Mouse (Mus musculus) MEL (cell line): ENCODE measurements around the gene Clec4n.

ENCODE experiments used
- CHD2 ChIP-seq: IDR thresholded peaks from 2 replicates; pipeline ENCODE4 v1.6.1; 2011; ENCODE audit warnings: low read length, improper control_type of control experiment
- CTCF ChIP-seq, 3 experiments: IDR thresholded peaks in 2 of 3; conservative IDR thresholded peaks in 1 of 3; 2 replicates each; pipeline ENCODE4 v1.5.1; 2011 to 2012; ENCODE audit warnings: low read length in 3 of 3, low read depth in 2 of 3, mild to moderate bottlenecking in 2 of 3, improper control_type of control experiment in 1 of 3, inconsistent platforms in 1 of 3, mixed read lengths in 1 of 3, moderate library complexity in 1 of 3; ENCODE audit not compliant: control insufficient read depth in 1 of 3, insufficient read depth in 1 of 3, poor library complexity in 1 of 3, severe bottlenecking in 1 of 3
- EP300 ChIP-seq, 2 experiments: IDR thresholded peaks; 2 replicates each; pipeline ENCODE4 v1.6.1; 2011; ENCODE audit warnings: improper control_type of control experiment in 2 of 2, low read length in 2 of 2, low read depth in 1 of 2, mild to moderate bottlenecking in 1 of 2
- ETS1 ChIP-seq: IDR thresholded peaks from 2 replicates; pipeline ENCODE4 v1.6.1; 2012; ENCODE audit warnings: low read depth, mild to moderate bottlenecking, inconsistent platforms, low read length, improper control_type of control experiment, moderate library complexity
- GATA1 ChIP-seq: IDR thresholded peaks from 2 replicates; pipeline ENCODE4 v1.6.1; 2011; ENCODE audit warnings: low read depth, low read length, improper control_type of control experiment
- HCFC1 ChIP-seq: IDR thresholded peaks from 2 replicates; pipeline ENCODE4 v1.6.1; 2012; ENCODE audit warnings: low read depth, mild to moderate bottlenecking, inconsistent platforms, low read length, improper control_type of control experiment, moderate library complexity
- MAFK ChIP-seq: IDR thresholded peaks from 2 replicates; pipeline ENCODE4 v1.6.1; 2011; ENCODE audit warnings: low read depth, mild to moderate bottlenecking, low read length, improper control_type of control experiment, borderline replicate concordance
- MYB ChIP-seq: IDR thresholded peaks from 2 replicates; pipeline ENCODE4 v1.6.1; 2011; ENCODE audit warnings: mild to moderate bottlenecking, low read depth, low read length, improper control_type of control experiment
- MYC ChIP-seq: IDR thresholded peaks from 2 replicates; pipeline ENCODE4 v1.6.1; 2011; ENCODE audit warnings: low read depth, mild to moderate bottlenecking, low read length, improper control_type of control experiment, moderate library complexity
- POLR2A ChIP-seq, 2 experiments: IDR thresholded peaks; 2 replicates each; pipeline ENCODE4 v1.6.1; 2011 to 2012; ENCODE audit warnings: low read length in 2 of 2, mild to moderate bottlenecking in 2 of 2, control low read depth in 1 of 2, improper control_type of control experiment in 1 of 2, low read depth in 1 of 2, moderate library complexity in 1 of 2; ENCODE audit not compliant: control insufficient read depth in 1 of 2, insufficient read depth in 1 of 2, poor library complexity in 1 of 2
- POLR2AphosphoS2 ChIP-seq: IDR thresholded peaks from 2 replicates; pipeline ENCODE4 v1.6.1; 2011; ENCODE audit warnings: low read length, improper control_type of control experiment
- RCOR1 ChIP-seq: IDR thresholded peaks from 2 replicates; pipeline ENCODE4 v1.6.1; 2012; ENCODE audit warnings: low read depth, mild to moderate bottlenecking, inconsistent platforms, low read length, improper control_type of control experiment
- SMC3 ChIP-seq: IDR thresholded peaks from 2 replicates; pipeline ENCODE4 v1.6.1; 2011; ENCODE audit warnings: low read depth, low read length, improper control_type of control experiment
- TAL1 ChIP-seq: IDR thresholded peaks from 2 replicates; pipeline ENCODE4 v1.6.1; 2012; ENCODE audit warnings: mild to moderate bottlenecking, inconsistent platforms, low read length, moderate library complexity, mixed read lengths

- TF ChIP-seq TAL1 (no peak), CTCF (IDR thresholded peaks at IDR 0.05 in 2 of 3, conservative IDR thresholded peaks at IDR 0.05 in 1 of 3; ENCODE audit: control insufficient read depth in 1 of 3, insufficient read depth in 1 of 3, low read depth in 2 of 3, low read length in 3 of 3, poor library complexity in 1 of 3, severe bottlenecking in 1 of 3) (no peak), GATA1 (no peak), HCFC1 (no peak), EP300 (IDR thresholded peaks at IDR 0.05; ENCODE audit: low read depth in 1 of 2, low read length in 2 of 2) (no peak), RCOR1 (no peak), MYC (no peak), MYB (no peak), POLR2A (IDR thresholded peaks at IDR 0.05; ENCODE audit: control insufficient read depth in 1 of 2, insufficient read depth in 1 of 2, low read depth in 1 of 2, low read length in 2 of 2, poor library complexity in 1 of 2) (no peak), CHD2 (no peak), POLR2AphosphoS2 (no peak), MAFK (no peak), ETS1 (no peak), SMC3 (no peak)
Measured at GRCm38 (mm10) chr6:123244201-123244600, 14.6 kb downstream of the Clec4n start.
